Mouse (Mus musculus) bone marrow, adult 2 months (tissue): ENCODE data around the gene Kdm2a.

Experiments
- CTCF ChIP-seq: fragments of 200-500 bp; IDR thresholded peaks from 2 replicates; pipeline ENCODE4 v1.5.1; 2011; ENCODE audit warnings: low read length, control low read depth; ENCODE audit not compliant: control insufficient read depth, insufficient read depth
- POLR2A ChIP-seq: fragments of 200-500 bp; IDR thresholded peaks from 2 replicates; pipeline ENCODE4 v1.6.1; 2011; ENCODE audit warnings: low read depth, mild to moderate bottlenecking, control low read depth, low read length, borderline replicate concordance; ENCODE audit not compliant: control insufficient read depth

GRCm38 (mm10) chr19:4265956-4266355 lies 132.1 kb downstream of the Kdm2a start:
- no peak for TF ChIP-seq CTCF
- no peak for TF ChIP-seq POLR2A
